Mouse (Mus musculus): Measurements from ENCODE around the gene Ccdc167.

- TF ChIP-seq CTCF (IDR thresholded peaks at IDR 0.05; ENCODE audit: low read depth): no peak
- no peak for TF ChIP-seq EP300 (IDR thresholded peaks at IDR 0.05; ENCODE audit: low read depth)
Observed at GRCm38 (mm10) chr17:29671021-29671420, 45.8 kb downstream of the Ccdc167 start.

Measured in liver, postnatal 0 days (tissue).